Mouse (Mus musculus) embryonic facial prominence, embryonic 15.5 days (tissue): Measurements from ENCODE around the gene Adgrg6. TPM values are rescaled to one million over a fixed set of nuclear protein-coding genes. Genes with fewer than 3 reads are reported as not detected.

ENCODE experiments used
- ATAC-seq: fragments of 200-750 bp; cut with Nextera tagmentation; 2 replicates; pipeline ENCODE4 v1.8.0; 2017; ENCODE audit warnings: low read depth, moderate TSS enrichment; ENCODE audit not compliant: insufficient number of reproducible peaks, low FRiP score, low TSS enrichment
- H3K27ac ChIP-seq: fragments of 300-500 bp; sonication (generic); replicated peaks from 2 replicates; pipeline ENCODE4 v1.5.1; 2015; ENCODE audit warnings: mild to moderate bottlenecking, inconsistent platforms
- H3K27me3 ChIP-seq: fragments of 300-500 bp; sonication (generic); 2 replicates; pipeline ENCODE4 v1.6.1; 2015; ENCODE audit warnings: inconsistent platforms
- H3K36me3 ChIP-seq: fragments of 300-500 bp; sonication (generic); 2 replicates; pipeline ENCODE4 v1.6.1; 2015; ENCODE audit warnings: mild to moderate bottlenecking, inconsistent platforms
- H3K4me1 ChIP-seq: fragments of 300-500 bp; sonication (generic); 2 replicates; pipeline ENCODE4 v1.6.1; 2015; ENCODE audit warnings: inconsistent platforms
- H3K4me2 ChIP-seq: fragments of 300-500 bp; sonication (generic); replicated peaks from 2 replicates; pipeline ENCODE4 v1.6.1; 2015; ENCODE audit warnings: mild to moderate bottlenecking, inconsistent platforms
- H3K4me3 ChIP-seq: fragments of 300-500 bp; sonication (generic); replicated peaks from 2 replicates; pipeline ENCODE4 v1.5.1; 2015; ENCODE audit warnings: mild to moderate bottlenecking, inconsistent platforms
- H3K9ac ChIP-seq: fragments of 300-500 bp; sonication (generic); 2 replicates; pipeline ENCODE4 v1.6.1; 2015; ENCODE audit warnings: inconsistent platforms
- H3K9me3 ChIP-seq: fragments of 300-500 bp; sonication (generic); replicated peaks from 2 replicates; pipeline ENCODE4 v1.6.1; 2016; ENCODE audit warnings: inconsistent platforms
- WGBS: fragments of 180-500 bp; shearing (Covaris S2); methylation state at CpG from one replicate; pipeline ENCODE4 v1.1.7; 2015; 5-methylcytosine and 5-hydroxymethylcytosine counted together
- polyA plus RNA-seq: library from polyadenylated mRNA; unstranded; fragments of >200 nt; fragmentation: Nextera tagmentation; extraction: Ambion mirVana; gene quantifications from 2 replicates; pipeline ENCODE4 v1.2.1, GENCODE M21; 2015

Gene Adgrg6
- polyA plus RNA-seq, 1 experiment from 2014 or later = 8.0 TPM

DNA sequence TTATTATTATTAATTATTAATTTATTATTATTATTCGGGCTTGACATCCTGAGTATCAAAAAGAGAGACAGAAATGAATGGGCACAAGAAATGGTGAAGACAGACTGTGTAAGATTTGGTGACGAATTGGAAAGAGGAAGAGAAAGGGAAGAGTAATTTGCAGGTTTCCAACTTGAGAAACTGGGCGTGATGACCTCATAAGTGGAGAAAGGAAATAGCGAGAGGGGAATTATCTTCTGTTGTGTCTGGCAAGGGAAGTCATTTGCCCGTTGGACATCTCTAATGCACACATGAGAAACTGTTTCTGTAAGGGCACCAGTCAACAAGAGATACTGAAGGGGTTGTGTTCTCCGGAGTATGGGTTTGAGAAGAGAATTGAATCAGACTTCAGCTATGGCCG is 85.6 kb downstream of the Adgrg6 start:
- ATAC-seq = no peak
- no peak overlapping the region for H3K4me2 ChIP-seq
- H3K9me3 ChIP-seq = no peaks in the 10 kb centered on the region
- peaks cover 7% of the 10 kb centered on the region for H3K4me1 ChIP-seq
- no peak overlapping the region for H3K9ac ChIP-seq
- H3K27me3 ChIP-seq = no peaks in the 10 kb centered on the region
- no peak overlapping the region for H3K4me3 ChIP-seq
- H3K36me3 ChIP-seq = no peaks in the 10 kb centered on the region
- no peak overlapping the region for H3K27ac ChIP-seq
- WGBS = 80% methylated on average over 7 of the region's 7 CpGs

- no peaks in the 10 kb centered on the region for H3K9me3 ChIP-seq
- no peak for ATAC-seq
- no peak overlapping the region for H3K4me3 ChIP-seq
- peaks cover 7% of the 10 kb centered on the region for H3K4me1 ChIP-seq
- no peaks in the 10 kb centered on the region for H3K36me3 ChIP-seq
- 89% methylated on average over 10 of the region's 10 CpGs for WGBS
- no peak overlapping the region for H3K27ac ChIP-seq
- H3K27me3 ChIP-seq = no peaks in the 10 kb centered on the region
- H3K4me2 ChIP-seq = no peak overlapping the region
- no peak overlapping the region for H3K9ac ChIP-seq
Measured at GRCm38 (mm10) chr10:14459330-14459729, 86.1 kb downstream of the Adgrg6 start.

GRCm38 (mm10) chr10:14454481-14454880 is 91.0 kb downstream of the Adgrg6 start:
- no peaks in the 10 kb centered on the region for H3K27me3 ChIP-seq
- H3K4me1 ChIP-seq = 0 out of 2 replicates have a peak, but pooled peaks cover 3% of the 10 kb centered on the region
- H3K27ac ChIP-seq = no peak overlapping the region
- no peak overlapping the region for H3K4me3 ChIP-seq
- no peak for ATAC-seq
- H3K9ac ChIP-seq = no peak overlapping the region
- no peaks in the 10 kb centered on the region for H3K36me3 ChIP-seq
- no peak overlapping the region for H3K4me2 ChIP-seq
- H3K9me3 ChIP-seq = no peaks in the 10 kb centered on the region
- WGBS = 54% methylated on average over 4 of the region's 4 CpGs

GRCm38 (mm10) chr10:14451811-14452210 is 93.6 kb downstream of the Adgrg6 start:
- Histone ChIP-seq H3K27me3 (no peaks in the 10 kb centered on the region), H3K27ac (no peak overlapping the region), H3K9me3 (no peaks in the 10 kb centered on the region), H3K4me1 (no peaks in the 10 kb centered on the region), H3K4me2 (no peak overlapping the region), H3K4me3 (no peak overlapping the region), H3K36me3 (no peaks in the 10 kb centered on the region), H3K9ac (no peak overlapping the region)
- no peak for ATAC-seq
- 26% methylated on average over 3 of the region's 3 CpGs for WGBS

DNA sequence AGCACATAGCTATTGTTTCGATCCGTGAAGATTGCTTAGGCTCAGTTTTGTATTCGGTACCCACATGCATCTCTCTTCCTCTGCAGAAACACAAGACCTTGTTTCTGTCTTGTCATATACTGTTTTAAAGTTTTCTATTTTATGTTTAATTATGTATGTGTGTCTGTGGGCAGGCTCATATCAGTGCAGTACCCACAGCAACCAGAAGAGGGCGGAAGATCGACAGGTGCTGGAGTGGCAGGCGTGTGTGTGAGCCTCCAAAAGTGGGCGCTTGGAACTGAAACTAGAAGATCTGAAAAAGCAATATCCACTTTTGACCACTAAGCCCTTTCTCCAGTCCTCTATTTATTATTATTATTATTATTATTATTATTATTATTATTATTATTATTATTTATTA is 95.4 kb downstream of the Adgrg6 start:
- ATAC-seq = no peak
- no peak overlapping the region for H3K4me2 ChIP-seq
- no peak overlapping the region for H3K9ac ChIP-seq
- no peaks in the 10 kb centered on the region for H3K9me3 ChIP-seq
- WGBS = 66% methylated on average over 7 of the region's 7 CpGs
- no peaks in the 10 kb centered on the region for H3K4me1 ChIP-seq
- H3K36me3 ChIP-seq = no peaks in the 10 kb centered on the region
- H3K4me3 ChIP-seq = no peak overlapping the region
- H3K27ac ChIP-seq = no peak overlapping the region
- no peaks in the 10 kb centered on the region for H3K27me3 ChIP-seq

DNA sequence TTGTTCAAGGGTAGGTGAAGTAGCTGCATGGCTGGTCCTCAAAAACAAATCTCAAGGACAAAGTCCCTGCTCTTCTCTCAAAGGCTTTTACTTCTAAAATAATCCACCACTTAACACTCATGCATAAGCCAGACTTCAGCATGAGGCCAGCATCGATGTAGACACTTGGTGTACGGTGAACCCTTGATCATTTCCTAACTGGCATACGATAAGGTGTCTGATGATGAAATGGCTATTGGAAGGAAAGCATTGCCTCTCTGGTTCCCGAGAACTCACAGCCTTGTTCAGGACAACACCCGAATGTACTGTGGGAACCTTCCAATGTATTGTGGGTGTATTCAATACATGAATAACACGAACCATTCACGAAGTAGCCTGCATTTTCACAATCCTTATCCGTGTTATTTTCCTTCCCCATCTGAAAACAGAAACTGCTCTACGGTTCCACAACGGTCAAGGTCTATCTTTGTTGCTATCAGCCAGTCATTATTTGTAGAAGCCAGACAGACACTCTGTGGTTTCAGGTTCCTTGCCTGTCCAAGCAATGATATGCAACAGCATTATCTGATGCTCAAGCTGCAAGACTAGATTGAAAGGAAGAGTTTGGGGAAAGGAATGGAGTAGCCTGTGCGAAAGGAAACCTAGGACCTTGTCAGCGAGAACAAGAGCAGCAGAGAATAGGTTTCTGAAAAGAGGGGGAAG is 99.7 kb downstream of the Adgrg6 start:
- H3K4me3 ChIP-seq = no peak overlapping the region
- no peak overlapping the region for H3K9ac ChIP-seq
- H3K4me2 ChIP-seq = no peak overlapping the region
- H3K4me1 ChIP-seq = no peaks in the 10 kb centered on the region
- H3K27me3 ChIP-seq = no peaks in the 10 kb centered on the region
- no peaks in the 10 kb centered on the region for H3K9me3 ChIP-seq
- no peak overlapping the region for H3K27ac ChIP-seq
- ATAC-seq = no peak
- WGBS = 89% methylated on average over 12 of the region's 12 CpGs
- H3K36me3 ChIP-seq = no peaks in the 10 kb centered on the region; the same call in 1 of the 2 replicates

GRCm38 (mm10) chr10:14440860-14441579 is 104.4 kb downstream of the Adgrg6 start:
- no peaks in the 10 kb centered on the region for H3K9me3 ChIP-seq
- H3K36me3 ChIP-seq = no peaks in the 10 kb centered on the region; the same call in 1 of the 2 replicates
- no peak overlapping the region for H3K4me2 ChIP-seq
- H3K4me1 ChIP-seq = no peaks in the 10 kb centered on the region
- H3K4me3 ChIP-seq = no peak overlapping the region
- 77% methylated on average over 9 of the region's 9 CpGs for WGBS
- H3K27me3 ChIP-seq = no peaks in the 10 kb centered on the region
- H3K27ac ChIP-seq = no peak overlapping the region
- no peak overlapping the region for H3K9ac ChIP-seq
- ATAC-seq = no peak

GRCm38 (mm10) chr10:14404070-14404469 is 141.4 kb downstream of the Adgrg6 start:
- Histone ChIP-seq H3K4me3 (no peak overlapping the region), H3K27me3 (no peaks in the 10 kb centered on the region), H3K4me1 (no peaks in the 10 kb centered on the region), H3K9me3 (no peaks in the 10 kb centered on the region; the same call in 1 of the 2 replicates), H3K4me2 (no peak overlapping the region), H3K27ac (no peak overlapping the region), H3K9ac (no peak overlapping the region), H3K36me3 (peaks cover 7% of the 10 kb centered on the region; the same call in 1 of the 2 replicates)
- no peak for ATAC-seq
- WGBS = 83% methylated on average over 1 of the region's 1 CpGs

- Histone ChIP-seq H3K27me3 (no peaks in the 10 kb centered on the region), H3K4me2 (no peak overlapping the region), H3K4me3 (no peak overlapping the region), H3K4me1 (no peaks in the 10 kb centered on the region), H3K9ac (no peak overlapping the region), H3K9me3 (no peaks in the 10 kb centered on the region), H3K36me3 (peaks cover 3% of the 10 kb centered on the region; the same call in 1 of the 2 replicates), H3K27ac (no peak overlapping the region)
- WGBS = 78% methylated on average over 8 of the region's 8 CpGs
- ATAC-seq = no peak
Measured at GRCm38 (mm10) chr10:14401744-14402143, 143.7 kb downstream of the Adgrg6 start.

DNA sequence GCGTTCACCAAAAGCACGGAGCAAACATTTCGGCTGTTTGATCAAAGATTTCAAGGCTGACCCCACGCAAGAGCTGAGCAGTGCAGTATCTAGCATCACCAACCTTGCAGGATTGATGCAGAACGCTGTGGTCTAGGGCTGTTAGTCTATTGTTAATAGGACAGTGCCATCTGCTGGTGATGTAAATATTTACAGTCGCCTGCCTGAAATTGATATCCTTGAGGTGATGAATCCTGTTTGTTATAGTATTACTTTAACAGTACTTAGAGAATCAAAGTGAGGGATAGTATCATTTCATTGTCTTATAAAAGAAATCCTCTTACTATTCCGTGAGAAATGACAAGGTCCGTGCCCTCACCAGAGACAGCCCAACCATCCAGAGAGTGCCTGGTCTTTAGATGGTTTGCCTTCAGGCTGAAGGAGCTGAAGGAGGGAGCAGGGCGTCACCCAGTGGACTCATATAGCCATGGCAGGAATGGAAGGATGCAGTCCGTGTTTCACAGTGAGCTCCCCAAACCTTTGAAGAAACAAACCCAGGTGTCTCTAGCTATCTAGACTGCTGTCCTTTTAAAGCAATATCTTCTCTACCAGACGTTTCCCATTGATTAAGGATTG is 154.3 kb downstream of the Adgrg6 start:
- H3K9me3 ChIP-seq = no peaks in the 10 kb centered on the region
- no peak; the same call in 1 of the 2 replicates for ATAC-seq
- no peaks in the 10 kb centered on the region for H3K27me3 ChIP-seq
- no peak overlapping the region for H3K4me2 ChIP-seq
- no peak overlapping the region for H3K4me3 ChIP-seq
- WGBS = 13% methylated on average over 11 of the region's 11 CpGs
- no peak overlapping the region for H3K9ac ChIP-seq
- no peaks in the 10 kb centered on the region for H3K4me1 ChIP-seq
- H3K36me3 ChIP-seq = no peaks in the 10 kb centered on the region
- no peak overlapping the region for H3K27ac ChIP-seq

DNA sequence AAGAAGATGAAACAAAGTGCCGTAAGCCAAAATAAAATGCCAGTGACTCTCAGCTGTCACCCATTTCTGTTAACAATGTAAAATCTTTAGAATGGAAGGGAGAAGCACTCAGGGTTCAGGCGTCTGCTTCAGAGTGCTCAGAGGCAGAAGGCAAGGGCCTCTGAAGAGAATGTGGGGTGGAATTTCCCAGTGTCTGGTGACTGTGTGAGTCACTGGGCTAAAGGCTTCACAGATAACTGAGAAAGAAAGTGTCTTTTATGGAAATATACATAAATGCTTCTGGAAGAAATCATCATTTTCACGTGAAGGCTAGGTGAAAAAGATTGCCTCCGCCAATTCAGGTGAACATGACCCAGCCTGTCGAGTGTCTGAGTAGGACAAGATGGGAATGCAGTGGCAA is 159.9 kb downstream of the Adgrg6 start:
- Histone ChIP-seq H3K4me1 (no peaks in the 10 kb centered on the region), H3K27ac (no peak overlapping the region), H3K4me3 (no peak overlapping the region), H3K9me3 (no peaks in the 10 kb centered on the region), H3K36me3 (no peaks in the 10 kb centered on the region), H3K9ac (no peak overlapping the region), H3K27me3 (no peaks in the 10 kb centered on the region), H3K4me2 (no peak overlapping the region)
- ATAC-seq = no peak
- WGBS = 71% methylated on average over 5 of the region's 5 CpGs
